Mouse (Mus musculus) kidney, adult 11 months (tissue): Measurements from ENCODE around the gene Ptpn11.
A peak's percentile ranks its signal among the peaks of the same experiment; 100 is the strongest.
"Not testable (repeated sequence)": the region's sequence is repeated elsewhere in the genome, so short reads cannot be mapped to it uniquely, and the experiment has no call there.

Experiments used
- DNase-seq: peaks from one replicate; pipeline ENCODE4 v3.0.0; 2022

Ptpn11 gene

GRCm38 (mm10) chr5:121190836-121191583, at the start of gene Ptpn11:
Ptpn11 (minus strand) TSS chr5:121191397.
- peak; percentile 70 for DNase-seq

GRCm38 (mm10) chr5:121239846-121240245, 48.6 kb upstream of the Ptpn11 start:
- DNase-seq = no peak

GRCm38 (mm10) chr5:121238208-121238607, 47.0 kb upstream of the Ptpn11 start:
- no peak for DNase-seq

GRCm38 (mm10) chr5:121236171-121236570, 45.0 kb upstream of the Ptpn11 start:
- no peak for DNase-seq

- no peak for DNase-seq
These were observed 42.5 kb upstream of the Ptpn11 start for GRCm38 (mm10) chr5:121233726-121234125.

GRCm38 (mm10) chr5:121232789-121233188, 41.6 kb upstream of the Ptpn11 start:
- DNase-seq = no peak

GRCm38 (mm10) chr5:121230811-121231210, 39.6 kb upstream of the Ptpn11 start:
- DNase-seq = no peak

- DNase-seq = no peak
These were observed 38.0 kb upstream of the Ptpn11 start for GRCm38 (mm10) chr5:121229182-121229581.

- DNase-seq = not testable (repeated sequence)
These were observed 36.1 kb upstream of the Ptpn11 start for GRCm38 (mm10) chr5:121227330-121227729.

GRCm38 (mm10) chr5:121226845-121227244, 35.6 kb upstream of the Ptpn11 start:
- no peak for DNase-seq

- no peak for DNase-seq
These were observed 35.2 kb upstream of the Ptpn11 start for GRCm38 (mm10) chr5:121226406-121226805.

- no peak for DNase-seq
These were observed 34.7 kb upstream of the Ptpn11 start for GRCm38 (mm10) chr5:121225854-121226253.

GRCm38 (mm10) chr5:121224856-121225255, 33.7 kb upstream of the Ptpn11 start:
- no peak for DNase-seq

GRCm38 (mm10) chr5:121224020-121224419, 32.8 kb upstream of the Ptpn11 start:
- DNase-seq = not testable (repeated sequence)

- no peak for DNase-seq
These were observed 30.2 kb upstream of the Ptpn11 start for GRCm38 (mm10) chr5:121221328-121221850.

GRCm38 (mm10) chr5:121220732-121221301, 29.6 kb upstream of the Ptpn11 start:
- no peak for DNase-seq

GRCm38 (mm10) chr5:121219980-121220731, 29.0 kb upstream of the Ptpn11 start, which contains the start of gene Hectd4:
Hectd4 (plus strand) TSS chr5:121220219.
- DNase-seq = peak; percentile 93

GRCm38 (mm10) chr5:121219190-121219589, 28.0 kb upstream of the Ptpn11 start:
- no peak for DNase-seq

GRCm38 (mm10) chr5:121217313-121217634, 26.1 kb upstream of the Ptpn11 start:
- DNase-seq = no peak

GRCm38 (mm10) chr5:121216584-121217312, 25.6 kb upstream of the Ptpn11 start:
- DNase-seq = not testable (repeated sequence)

- no peak for DNase-seq
These were observed 24.9 kb upstream of the Ptpn11 start for GRCm38 (mm10) chr5:121216126-121216446.

- peak; percentile 39 for DNase-seq
These were observed 24.4 kb upstream of the Ptpn11 start for GRCm38 (mm10) chr5:121215380-121216125.
